Mouse (Mus musculus) intestine, embryonic 15.5 days (tissue): ENCODE data around the gene Pnpla2. TPM values are rescaled to one million over a fixed set of nuclear protein-coding genes. Genes with fewer than 3 reads are reported as not detected.

ENCODE experiments used
- ATAC-seq: fragments of 200-750 bp; cut with Nextera tagmentation; 2 replicates; pipeline ENCODE4 v1.8.0; 2017; ENCODE audit warnings: moderate TSS enrichment, moderate library complexity
- H3K27ac ChIP-seq: fragments of 300-500 bp; sonication (generic); 2 replicates; pipeline ENCODE4 v1.5.1; 2015; ENCODE audit warnings: mild to moderate bottlenecking, inconsistent platforms
- H3K27me3 ChIP-seq: fragments of 300-500 bp; sonication (generic); replicated peaks from 2 replicates; pipeline ENCODE4 v1.6.1; 2015; ENCODE audit warnings: inconsistent platforms
- H3K36me3 ChIP-seq: fragments of 300-500 bp; sonication (generic); 2 replicates; pipeline ENCODE4 v1.6.1; 2015; ENCODE audit warnings: inconsistent platforms
- H3K4me1 ChIP-seq: fragments of 300-500 bp; sonication (generic); replicated peaks from 2 replicates; pipeline ENCODE4 v1.6.1; 2015; ENCODE audit warnings: inconsistent platforms
- H3K4me2 ChIP-seq: fragments of 300-500 bp; sonication (generic); replicated peaks from 2 replicates; pipeline ENCODE4 v1.6.1; 2015; ENCODE audit warnings: mild to moderate bottlenecking, inconsistent platforms
- H3K4me3 ChIP-seq: fragments of 300-500 bp; sonication (generic); replicated peaks from 2 replicates; pipeline ENCODE4 v1.5.1; 2015; ENCODE audit warnings: inconsistent platforms
- H3K9ac ChIP-seq: fragments of 300-500 bp; sonication (generic); 2 replicates; pipeline ENCODE4 v1.6.1; 2015; ENCODE audit warnings: inconsistent platforms
- H3K9me3 ChIP-seq: fragments of 300-500 bp; sonication (generic); 2 replicates; pipeline ENCODE4 v1.6.1; 2016; ENCODE audit warnings: inconsistent platforms
- WGBS: fragments of 180-500 bp; shearing (Covaris S2); methylation state at CpG from one replicate; pipeline ENCODE4 v1.1.7; 2015; 5-methylcytosine and 5-hydroxymethylcytosine counted together
- polyA plus RNA-seq: library from polyadenylated mRNA; unstranded; fragments of >200 nt; fragmentation: Nextera tagmentation; extraction: Ambion mirVana; gene quantifications from 2 replicates; pipeline ENCODE4 v1.2.1, GENCODE M21; 2015

Gene Pnpla2
- polyA plus RNA-seq, 1 experiment from 2014 or later: 35.1 TPM

- Histone ChIP-seq H3K36me3 (peaks cover 19% of the 10 kb centered on the region), H3K27me3 (peaks cover 38% of the 10 kb centered on the region), H3K27ac (peak overlapping the region; percentile 59; the same call in 1 of the 2 replicates), H3K4me3 (peak overlapping the region; percentile 82), H3K4me2 (peak overlapping the region; percentile 86), H3K4me1 (peaks cover 48% of the 10 kb centered on the region), H3K9me3 (no peaks in the 10 kb centered on the region), H3K9ac (peak overlapping the region; percentile 82; the same call in 1 of the 2 replicates)
- 65% methylated on average over 10 of the region's 10 CpGs for WGBS
- no peak for ATAC-seq
These were observed 11.7 kb downstream of the Pnpla2 start for GRCm38 (mm10) chr7:141466607-141467148.

- ATAC-seq: peak; percentile 88
- Histone ChIP-seq H3K4me2 (peak within 1 kb of the TSS; percentile 86), H3K27ac (peak within 1 kb of the TSS; percentile 89), H3K4me3 (peak within 1 kb of the TSS; percentile 82), H3K36me3 (peaks cover 19% of the 10 kb centered on the region), H3K27me3 (peaks cover 30% of the 10 kb centered on the region), H3K9ac (peak within 1 kb of the TSS; percentile 82), H3K9me3 (no peaks in the 10 kb centered on the region), H3K4me1 (peaks cover 42% of the 10 kb centered on the region)
- 2% methylated on average over 52 of the region's 52 CpGs for WGBS
These were observed 12.4 kb downstream of the Pnpla2 start, which contains the start of gene Cd151 for GRCm38 (mm10) chr7:141467230-141468030. Gene Cd151, plus strand, starts transcription at chr7:141467392.

GRCm38 (mm10) chr7:141468164-141468521 is 13.1 kb downstream of the Pnpla2 start:
- peak; percentile 27 for ATAC-seq
- H3K9ac ChIP-seq: peak overlapping the region; percentile 82
- WGBS: 11% methylated on average over 5 of the region's 5 CpGs
- peak overlapping the region; percentile 82 for H3K4me3 ChIP-seq
- H3K4me2 ChIP-seq: peak overlapping the region; percentile 86
- H3K4me1 ChIP-seq: peaks cover 42% of the 10 kb centered on the region
- peak overlapping the region; percentile 89 for H3K27ac ChIP-seq
- peaks cover 24% of the 10 kb centered on the region for H3K27me3 ChIP-seq
- no peaks in the 10 kb centered on the region for H3K9me3 ChIP-seq
- H3K36me3 ChIP-seq: peaks cover 22% of the 10 kb centered on the region

GRCm38 (mm10) chr7:141468522-141469211 is 13.7 kb downstream of the Pnpla2 start:
- peak; percentile 74 for ATAC-seq
- Histone ChIP-seq H3K9ac (peak overlapping the region; percentile 82), H3K4me2 (peak overlapping the region; percentile 86), H3K4me3 (peak overlapping the region; percentile 82), H3K4me1 (peaks cover 47% of the 10 kb centered on the region), H3K9me3 (no peaks in the 10 kb centered on the region), H3K36me3 (peaks cover 22% of the 10 kb centered on the region), H3K27me3 (peaks cover 18% of the 10 kb centered on the region), H3K27ac (peak overlapping the region; percentile 89)
- WGBS: 3% methylated on average over 8 of the region's 8 CpGs

GRCm38 (mm10) chr7:141469352-141469751 is 14.4 kb downstream of the Pnpla2 start:
- ATAC-seq: no peak
- H3K9me3 ChIP-seq: no peaks in the 10 kb centered on the region
- peaks cover 22% of the 10 kb centered on the region for H3K36me3 ChIP-seq
- peak overlapping the region; percentile 89 for H3K27ac ChIP-seq
- peak overlapping the region; percentile 82; the same call in 1 of the 2 replicates for H3K4me3 ChIP-seq
- peak overlapping the region; percentile 82 for H3K9ac ChIP-seq
- H3K27me3 ChIP-seq: peaks cover 12% of the 10 kb centered on the region
- peak overlapping the region; percentile 86 for H3K4me2 ChIP-seq
- peaks cover 51% of the 10 kb centered on the region for H3K4me1 ChIP-seq
- WGBS: 85% methylated on average over 6 of the region's 6 CpGs

- Histone ChIP-seq H3K27me3 (peaks cover 4% of the 10 kb centered on the region; the same call in 1 of the 2 replicates), H3K9ac (peak overlapping the region; percentile 82; the same call in 1 of the 2 replicates), H3K36me3 (peaks cover 22% of the 10 kb centered on the region), H3K27ac (no peak overlapping the region), H3K9me3 (no peaks in the 10 kb centered on the region), H3K4me3 (no peak overlapping the region), H3K4me1 (peaks cover 46% of the 10 kb centered on the region), H3K4me2 (0 out of 2 replicates have a peak overlapping the region, but pooled peaks have one; percentile 86)
- no peak for ATAC-seq
- 90% methylated on average over 18 of the region's 18 CpGs for WGBS
These were observed 15.1 kb downstream of the Pnpla2 start for GRCm38 (mm10) chr7:141469901-141470636.

GRCm38 (mm10) chr7:141470637-141470944 is 15.6 kb downstream of the Pnpla2 start:
- Histone ChIP-seq H3K9me3 (no peaks in the 10 kb centered on the region), H3K4me3 (no peak overlapping the region), H3K27ac (no peak overlapping the region), H3K9ac (no peak overlapping the region), H3K4me2 (no peak overlapping the region), H3K27me3 (0 out of 2 replicates have a peak, but pooled peaks cover 4% of the 10 kb centered on the region), H3K4me1 (peaks cover 43% of the 10 kb centered on the region), H3K36me3 (peaks cover 22% of the 10 kb centered on the region)
- ATAC-seq: no peak
- WGBS: 98% methylated on average over 10 of the region's 10 CpGs

- Histone ChIP-seq H3K36me3 (peaks cover 22% of the 10 kb centered on the region), H3K27me3 (0 out of 2 replicates have a peak, but pooled peaks cover 4% of the 10 kb centered on the region), H3K9ac (no peak overlapping the region), H3K4me3 (no peak overlapping the region), H3K4me2 (no peak overlapping the region), H3K9me3 (no peaks in the 10 kb centered on the region), H3K27ac (no peak overlapping the region), H3K4me1 (peaks cover 49% of the 10 kb centered on the region)
- ATAC-seq: no peak
- 83% methylated on average over 1 of the region's 1 CpGs for WGBS
These were observed 16.2 kb downstream of the Pnpla2 start for GRCm38 (mm10) chr7:141471236-141471635.

- peaks cover 22% of the 10 kb centered on the region for H3K36me3 ChIP-seq
- H3K27ac ChIP-seq: no peak overlapping the region
- H3K4me1 ChIP-seq: peaks cover 51% of the 10 kb centered on the region
- H3K9me3 ChIP-seq: no peaks in the 10 kb centered on the region
- no peak overlapping the region for H3K4me2 ChIP-seq
- no peaks in the 10 kb centered on the region for H3K27me3 ChIP-seq
- no peak overlapping the region for H3K4me3 ChIP-seq
- H3K9ac ChIP-seq: no peak overlapping the region
- 75% methylated on average over 6 of the region's 6 CpGs for WGBS
- no peak for ATAC-seq
These were observed 17.2 kb downstream of the Pnpla2 start for GRCm38 (mm10) chr7:141472226-141472625.

- H3K27me3 ChIP-seq: no peaks in the 10 kb centered on the region
- H3K9me3 ChIP-seq: no peaks in the 10 kb centered on the region
- no peak overlapping the region for H3K4me3 ChIP-seq
- ATAC-seq: no peak
- no peak overlapping the region for H3K4me2 ChIP-seq
- H3K4me1 ChIP-seq: peaks cover 56% of the 10 kb centered on the region
- H3K36me3 ChIP-seq: peaks cover 22% of the 10 kb centered on the region
- no peak overlapping the region for H3K27ac ChIP-seq
- no peak overlapping the region for H3K9ac ChIP-seq
- WGBS: 80% methylated on average over 6 of the region's 6 CpGs
These were observed 17.8 kb downstream of the Pnpla2 start for GRCm38 (mm10) chr7:141472763-141473162.

- WGBS: 8% methylated on average over 5 of the region's 5 CpGs
- Histone ChIP-seq H3K4me2 (peak overlapping the region; percentile 83), H3K9ac (peak overlapping the region; percentile 79), H3K4me3 (peak overlapping the region; percentile 69), H3K4me1 (peaks cover 50% of the 10 kb centered on the region), H3K36me3 (peaks cover 22% of the 10 kb centered on the region), H3K9me3 (no peaks in the 10 kb centered on the region), H3K27me3 (no peaks in the 10 kb centered on the region), H3K27ac (no peak overlapping the region)
- ATAC-seq: no peak
These were observed 19.2 kb downstream of the Pnpla2 start for GRCm38 (mm10) chr7:141474160-141474559.
